Mouse (Mus musculus) intestine, embryonic 16.5 days (tissue): Measurements from ENCODE around the gene Lgals9. TPM values are rescaled to one million over a fixed set of nuclear protein-coding genes. Genes with fewer than 3 reads are reported as not detected.
A peak's percentile ranks its signal among the peaks of the same experiment; 100 is the strongest.

ENCODE experiments used
- ATAC-seq: fragments of 200-750 bp; cut with Nextera tagmentation; 2 replicates; pipeline ENCODE4 v1.8.0; 2017; ENCODE audit warnings: moderate TSS enrichment, moderate library complexity
- H3K27ac ChIP-seq: fragments of 300-500 bp; sonication (generic); 2 replicates; pipeline ENCODE4 v1.5.1; 2014; ENCODE audit warnings: mild to moderate bottlenecking, low read length
- H3K27me3 ChIP-seq: fragments of 300-500 bp; sonication (generic); replicated peaks from 2 replicates; pipeline ENCODE4 v1.6.1; 2014; ENCODE audit warnings: low read length, control low read depth, mixed read lengths; ENCODE audit not compliant: control insufficient read depth, insufficient read depth
- H3K36me3 ChIP-seq: fragments of 300-500 bp; sonication (generic); 2 replicates; pipeline ENCODE4 v1.6.1; 2014; ENCODE audit warnings: low read length, control low read depth; ENCODE audit not compliant: control insufficient read depth, insufficient read depth
- H3K4me1 ChIP-seq: fragments of 300-500 bp; sonication (generic); 2 replicates; pipeline ENCODE4 v1.6.1; 2014; ENCODE audit warnings: low read length, control low read depth, mixed read lengths; ENCODE audit not compliant: control insufficient read depth, insufficient read depth
- H3K4me2 ChIP-seq: fragments of 300-500 bp; sonication (generic); 2 replicates; pipeline ENCODE4 v1.6.1; 2014; ENCODE audit warnings: low read depth, low read length, control low read depth
- H3K4me3 ChIP-seq: fragments of 300-500 bp; sonication (generic); 2 replicates; pipeline ENCODE4 v1.5.1; 2014; ENCODE audit warnings: mild to moderate bottlenecking, low read length
- H3K9ac ChIP-seq: fragments of 300-500 bp; sonication (generic); 2 replicates; pipeline ENCODE4 v1.6.1; 2014; ENCODE audit warnings: low read depth, low read length
- H3K9me3 ChIP-seq: fragments of 300-500 bp; sonication (generic); 2 replicates; pipeline ENCODE4 v1.6.1; 2016; ENCODE audit warnings: low read length, control low read depth; ENCODE audit not compliant: control insufficient read depth
- WGBS: fragments of 180-500 bp; shearing (Covaris S2); extraction: QIAGEN DNeasy Blood & Tissue Kit; methylation state at CpG from one replicate; pipeline ENCODE4 v1.1.7; 2014; 5-methylcytosine and 5-hydroxymethylcytosine counted together
- polyA plus RNA-seq: library from polyadenylated mRNA; unstranded; fragments of >200 nt; fragmentation: Nextera tagmentation; extraction: Ambion mirVana; gene quantifications from 2 replicates; pipeline ENCODE4 v1.2.1, GENCODE M21; 2015

The Lgals9 gene
- polyA plus RNA-seq = 96.1 and 111 TPM in 2 replicates

GRCm38 (mm10) chr11:78984483-78985177, at the start of gene Lgals9:
Gene Lgals9, minus strand, starts transcription at chr11:78984946.
- peak within 1 kb of the TSS; percentile 65 for H3K9ac ChIP-seq
- 55% methylated on average over 10 of the region's 10 CpGs for WGBS

GRCm38 (mm10) chr11:79033636-79034035, 48.9 kb upstream of the Lgals9 start:
- Histone ChIP-seq H3K9me3 (no peaks in the 10 kb centered on the region), H3K4me3 (no peak overlapping the region), H3K27me3 (no peaks in the 10 kb centered on the region), H3K4me1 (peaks cover 11% of the 10 kb centered on the region), H3K36me3 (peaks cover 4% of the 10 kb centered on the region; the same call in 1 of the 2 replicates), H3K27ac (no peak overlapping the region), H3K9ac (no peak overlapping the region), H3K4me2 (no peak overlapping the region)
- WGBS = 86% methylated on average over 11 of the region's 11 CpGs
- no peak for ATAC-seq

More at GRCm38 (mm10) chr11:78984483-78985177, at the start of gene Lgals9:
- peak; percentile 74 for ATAC-seq
- Histone ChIP-seq H3K4me3 (peak within 1 kb of the TSS; percentile 44), H3K4me1 (peaks cover 31% of the 10 kb centered on the region), H3K36me3 (no peaks in the 10 kb centered on the region), H3K27me3 (no peaks in the 10 kb centered on the region), H3K9me3 (no peaks in the 10 kb centered on the region), H3K27ac (peak within 1 kb of the TSS; percentile 69), H3K4me2 (peak within 1 kb of the TSS; percentile 49)

GRCm38 (mm10) chr11:79033021-79033420, 48.3 kb upstream of the Lgals9 start:
- H3K27me3 ChIP-seq = no peaks in the 10 kb centered on the region
- 75% methylated on average over 12 of the region's 12 CpGs for WGBS
- peaks cover 11% of the 10 kb centered on the region for H3K4me1 ChIP-seq
- H3K27ac ChIP-seq = no peak overlapping the region
- H3K4me3 ChIP-seq = no peak overlapping the region
- H3K36me3 ChIP-seq = peaks cover 4% of the 10 kb centered on the region; the same call in 1 of the 2 replicates
- H3K9me3 ChIP-seq = no peaks in the 10 kb centered on the region
- H3K4me2 ChIP-seq = no peak overlapping the region
- no peak for ATAC-seq
- no peak overlapping the region for H3K9ac ChIP-seq

- no peak overlapping the region for H3K27ac ChIP-seq
- WGBS = 69% methylated on average over 5 of the region's 5 CpGs
- peaks cover 4% of the 10 kb centered on the region; the same call in 1 of the 2 replicates for H3K36me3 ChIP-seq
- H3K4me3 ChIP-seq = no peak overlapping the region
- H3K9ac ChIP-seq = no peak overlapping the region
- H3K9me3 ChIP-seq = no peaks in the 10 kb centered on the region
- peaks cover 11% of the 10 kb centered on the region for H3K4me1 ChIP-seq
- ATAC-seq = no peak
- H3K27me3 ChIP-seq = no peaks in the 10 kb centered on the region
- H3K4me2 ChIP-seq = no peak overlapping the region
Observed at GRCm38 (mm10) chr11:79031452-79031746, 46.7 kb upstream of the Lgals9 start.

- Histone ChIP-seq H3K4me2 (no peak overlapping the region), H3K36me3 (peaks cover 4% of the 10 kb centered on the region; the same call in 1 of the 2 replicates), H3K9ac (no peak overlapping the region), H3K4me3 (no peak overlapping the region), H3K9me3 (no peaks in the 10 kb centered on the region), H3K4me1 (peaks cover 11% of the 10 kb centered on the region), H3K27me3 (no peaks in the 10 kb centered on the region), H3K27ac (peak overlapping the region; percentile 18; the same call in 1 of the 2 replicates)
- WGBS = 38% methylated on average over 19 of the region's 19 CpGs
- peak; percentile 71 for ATAC-seq
Observed at GRCm38 (mm10) chr11:79030570-79031451, 46.1 kb upstream of the Lgals9 start.

GRCm38 (mm10) chr11:79023751-79024150, 39.0 kb upstream of the Lgals9 start:
- Histone ChIP-seq H3K9me3 (no peaks in the 10 kb centered on the region), H3K36me3 (peaks cover 5% of the 10 kb centered on the region; the same call in 1 of the 2 replicates), H3K4me3 (no peak overlapping the region), H3K4me2 (no peak overlapping the region), H3K27ac (peak overlapping the region; percentile 80), H3K27me3 (no peaks in the 10 kb centered on the region), H3K4me1 (peaks cover 15% of the 10 kb centered on the region), H3K9ac (0 out of 2 replicates have a peak overlapping the region, but pooled peaks have one; percentile 33)
- no peak for ATAC-seq
- WGBS = 67% methylated on average over 6 of the region's 6 CpGs

GRCm38 (mm10) chr11:79023342-79023741, 38.6 kb upstream of the Lgals9 start:
- Histone ChIP-seq H3K27ac (peak overlapping the region; percentile 80), H3K4me2 (0 out of 2 replicates have a peak overlapping the region, but pooled peaks have one; percentile 3), H3K36me3 (peaks cover 9% of the 10 kb centered on the region; the same call in 1 of the 2 replicates), H3K9ac (peak overlapping the region; percentile 33; the same call in 1 of the 2 replicates), H3K9me3 (no peaks in the 10 kb centered on the region), H3K4me1 (peaks cover 15% of the 10 kb centered on the region), H3K27me3 (no peaks in the 10 kb centered on the region), H3K4me3 (no peak overlapping the region)
- ATAC-seq = peak; percentile 57
- 30% methylated on average over 7 of the region's 7 CpGs for WGBS

- H3K4me2 ChIP-seq = 0 out of 2 replicates have a peak overlapping the region, but pooled peaks have one; percentile 3
- 63% methylated on average over 4 of the region's 4 CpGs for WGBS
- no peak for ATAC-seq
- no peaks in the 10 kb centered on the region for H3K27me3 ChIP-seq
- H3K9me3 ChIP-seq = no peaks in the 10 kb centered on the region
- peak overlapping the region; percentile 80 for H3K27ac ChIP-seq
- H3K4me1 ChIP-seq = peaks cover 15% of the 10 kb centered on the region
- H3K36me3 ChIP-seq = peaks cover 11% of the 10 kb centered on the region; the same call in 1 of the 2 replicates
- peak overlapping the region; percentile 33; the same call in 1 of the 2 replicates for H3K9ac ChIP-seq
- no peak overlapping the region for H3K4me3 ChIP-seq
Observed at GRCm38 (mm10) chr11:79022836-79023235, 38.1 kb upstream of the Lgals9 start.

- H3K36me3 ChIP-seq = peaks cover 12% of the 10 kb centered on the region; the same call in 1 of the 2 replicates
- H3K4me1 ChIP-seq = peaks cover 17% of the 10 kb centered on the region
- no peak for ATAC-seq
- 79% methylated on average over 21 of the region's 21 CpGs for WGBS
- no peaks in the 10 kb centered on the region for H3K9me3 ChIP-seq
- H3K27me3 ChIP-seq = no peaks in the 10 kb centered on the region
- no peak overlapping the region for H3K4me3 ChIP-seq
- H3K4me2 ChIP-seq = no peak overlapping the region
- H3K9ac ChIP-seq = no peak overlapping the region
- H3K27ac ChIP-seq = no peak overlapping the region
Observed at GRCm38 (mm10) chr11:79020535-79021045, 35.8 kb upstream of the Lgals9 start.
